Mouse (Mus musculus): Measurements from ENCODE around the gene Ifitm3. TPM values are rescaled to one million over a fixed set of nuclear protein-coding genes. Genes with fewer than 3 reads are reported as not detected.
"Not testable (repeated sequence)": the region's sequence is repeated elsewhere in the genome, so short reads cannot be mapped to it uniquely, and the experiment has no call there.

Gene Ifitm3
- polyA plus RNA-seq, 1 experiment: 814 TPM

GRCm38 (mm10) chr7:140989022-140989421 is 21.5 kb downstream of the Ifitm3 start:
- no peak overlapping the region for H3K4me3 ChIP-seq (replicated peaks; ENCODE audit: extremely low read depth, low read depth, low read length)
- WGBS: 76% methylated on average over 4 of the region's 4 CpGs
- TF ChIP-seq POLR2A (IDR thresholded peaks at IDR 0.05; ENCODE audit: borderline replicate concordance, extremely low read depth, low read depth, low read length): no peak
- TF ChIP-seq CTCF (IDR thresholded peaks at IDR 0.05; ENCODE audit: insufficient read depth, low read length): no peak
- no peak for DNase-seq
- H3K4me1 ChIP-seq (ENCODE audit: control insufficient read depth, insufficient read depth, low read length): no peaks in the 10 kb centered on the region

GRCm38 (mm10) chr7:140987182-140988138 is 23.1 kb downstream of the Ifitm3 start:
- TF ChIP-seq POLR2A (IDR thresholded peaks at IDR 0.05; ENCODE audit: borderline replicate concordance, extremely low read depth, low read depth, low read length) (no peak), CTCF (IDR thresholded peaks at IDR 0.05; ENCODE audit: insufficient read depth, low read length) (no peak)
- no peak for DNase-seq
- 77% methylated on average over 17 of the region's 17 CpGs for WGBS
- no peaks in the 10 kb centered on the region for H3K4me1 ChIP-seq (ENCODE audit: control insufficient read depth, insufficient read depth, low read length)
- no peak overlapping the region for H3K4me3 ChIP-seq (replicated peaks; ENCODE audit: extremely low read depth, low read depth, low read length)

DNA sequence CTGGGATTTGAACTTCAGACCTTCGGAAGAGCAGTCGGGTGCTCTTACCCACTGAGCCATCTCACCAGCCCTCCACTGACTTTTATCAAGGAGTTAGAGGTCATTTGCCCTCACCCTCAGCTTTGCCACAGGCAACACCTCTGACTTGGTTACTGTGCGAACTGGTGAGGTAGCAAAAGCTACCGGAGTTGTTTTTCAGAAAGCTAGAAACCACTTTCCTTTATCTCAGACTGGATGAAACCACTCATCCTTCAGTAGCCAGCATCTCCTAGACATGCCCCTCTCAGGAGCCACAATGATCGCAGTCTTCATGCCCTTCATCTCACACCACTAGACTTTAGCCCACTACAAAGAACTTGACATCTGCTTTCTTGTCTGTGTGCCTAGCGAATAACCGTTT is 27.6 kb downstream of the Ifitm3 start:
- no peak overlapping the region for H3K4me3 ChIP-seq (replicated peaks; ENCODE audit: extremely low read depth, low read depth, low read length)
- 80% methylated on average over 7 of the region's 7 CpGs for WGBS
- H3K4me1 ChIP-seq (ENCODE audit: control insufficient read depth, insufficient read depth, low read length): no peaks in the 10 kb centered on the region
- DNase-seq: no peak
- TF ChIP-seq CTCF (IDR thresholded peaks at IDR 0.05; ENCODE audit: insufficient read depth, low read length) (no peak), POLR2A (IDR thresholded peaks at IDR 0.05; ENCODE audit: borderline replicate concordance, extremely low read depth, low read depth, low read length) (no peak)

DNA sequence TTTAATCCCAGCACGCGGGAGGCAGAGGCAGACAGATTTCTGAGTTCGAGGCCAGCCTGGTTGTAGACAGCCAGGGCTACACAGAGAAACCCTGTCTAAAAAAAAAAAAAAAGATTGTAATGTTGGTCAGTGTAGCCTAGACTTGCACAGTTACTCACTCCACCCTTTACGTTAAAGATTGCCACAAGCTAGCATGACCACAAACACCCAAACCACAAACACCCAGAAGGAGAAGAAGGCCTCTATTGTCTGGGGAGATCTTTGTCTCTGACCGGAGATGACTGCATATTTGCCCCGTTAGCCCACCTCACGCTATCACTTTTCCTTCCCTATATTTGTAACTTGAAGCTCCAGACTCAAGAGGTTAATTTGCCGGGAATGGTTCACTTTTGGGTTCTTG is 28.9 kb downstream of the Ifitm3 start:
- H3K4me3 ChIP-seq (replicated peaks; ENCODE audit: extremely low read depth, low read depth, low read length): no peak overlapping the region
- TF ChIP-seq CTCF (IDR thresholded peaks at IDR 0.05; ENCODE audit: insufficient read depth, low read length) (no peak), POLR2A (IDR thresholded peaks at IDR 0.05; ENCODE audit: borderline replicate concordance, extremely low read depth, low read depth, low read length) (no peak)
- no peak for DNase-seq
- WGBS: 81% methylated on average over 8 of the region's 8 CpGs
- H3K4me1 ChIP-seq (ENCODE audit: control insufficient read depth, insufficient read depth, low read length): no peaks in the 10 kb centered on the region

- 87% methylated on average over 9 of the region's 9 CpGs for WGBS
- not testable (repeated sequence) for DNase-seq
Observed at GRCm38 (mm10) chr7:140976720-140977119, 33.9 kb downstream of the Ifitm3 start.

GRCm38 (mm10) chr7:140975465-140975864 is 35.1 kb downstream of the Ifitm3 start:
- Histone ChIP-seq H3K4me1 (ENCODE audit: control insufficient read depth, insufficient read depth, low read length) (peaks cover 9% of the 10 kb centered on the region), H3K4me3 (replicated peaks; ENCODE audit: extremely low read depth, low read depth, low read length) (no peak overlapping the region)
- WGBS: 58% methylated on average over 3 of the region's 3 CpGs
- TF ChIP-seq CTCF (IDR thresholded peaks at IDR 0.05; ENCODE audit: insufficient read depth, low read length): no peak
- TF ChIP-seq POLR2A (IDR thresholded peaks at IDR 0.05; ENCODE audit: borderline replicate concordance, extremely low read depth, low read depth, low read length): no peak
- no peak for DNase-seq

More at GRCm38 (mm10) chr7:140976720-140977119, 33.9 kb downstream of the Ifitm3 start:
- H3K4me3 ChIP-seq (replicated peaks; ENCODE audit: extremely low read depth, low read depth, low read length); H3K4me1 ChIP-seq (ENCODE audit: control insufficient read depth, insufficient read depth, low read length): not testable (repeated sequence)

- 23% methylated on average over 9 of the region's 9 CpGs for WGBS
- TF ChIP-seq CTCF (IDR thresholded peaks at IDR 0.05; ENCODE audit: insufficient read depth, low read length): no peak
- TF ChIP-seq POLR2A (IDR thresholded peaks at IDR 0.05; ENCODE audit: borderline replicate concordance, extremely low read depth, low read depth, low read length): no peak
- Histone ChIP-seq H3K4me3 (replicated peaks; ENCODE audit: extremely low read depth, low read depth, low read length) (no peak overlapping the region), H3K4me1 (ENCODE audit: control insufficient read depth, insufficient read depth, low read length) (peaks cover 9% of the 10 kb centered on the region)
- DNase-seq: no peak
Observed at GRCm38 (mm10) chr7:140974940-140975339, 35.6 kb downstream of the Ifitm3 start.

DNA sequence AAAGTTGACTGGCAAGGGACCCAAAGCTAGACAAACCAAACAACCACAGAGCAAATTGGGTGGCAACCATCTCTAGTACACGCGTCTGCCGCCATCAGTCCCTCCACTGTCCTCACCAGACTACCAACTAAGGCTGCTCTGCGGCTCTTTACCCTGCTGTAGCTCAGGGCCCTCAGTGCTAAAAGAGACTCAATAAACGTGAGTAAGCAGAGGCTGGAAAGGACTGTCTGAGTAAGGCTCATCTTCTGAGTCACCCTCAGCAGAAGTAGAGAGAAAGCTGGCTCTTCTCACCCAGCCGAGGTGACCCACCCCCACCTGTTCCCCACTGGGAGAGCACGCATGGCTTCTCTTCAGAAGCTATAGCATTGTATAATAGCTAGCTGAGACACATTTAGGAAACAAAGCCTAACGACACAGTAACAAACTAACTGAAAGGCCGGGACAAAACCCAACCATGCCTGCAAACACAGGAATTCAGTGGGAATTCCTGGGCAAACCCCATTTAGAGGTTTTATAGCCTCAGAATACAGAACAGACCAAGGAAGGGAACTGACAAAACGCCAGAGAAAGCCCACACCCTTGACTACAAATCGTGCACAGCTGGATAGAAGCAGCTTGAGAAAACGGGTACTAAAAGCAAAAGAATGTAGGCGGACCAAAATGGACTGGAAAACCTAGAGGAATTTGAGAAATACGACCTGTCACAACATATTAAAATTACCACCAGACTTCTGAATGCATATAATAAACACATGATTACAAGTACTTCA is 37.0 kb downstream of the Ifitm3 start:
- DNase-seq: no peak
- no peak overlapping the region for H3K4me3 ChIP-seq (replicated peaks; ENCODE audit: extremely low read depth, low read depth, low read length)
- 60% methylated on average over 14 of the region's 14 CpGs for WGBS
- TF ChIP-seq POLR2A (IDR thresholded peaks at IDR 0.05; ENCODE audit: borderline replicate concordance, extremely low read depth, low read depth, low read length) (no peak), CTCF (IDR thresholded peaks at IDR 0.05; ENCODE audit: insufficient read depth, low read length) (no peak)
- H3K4me1 ChIP-seq (ENCODE audit: control insufficient read depth, insufficient read depth, low read length): peaks cover 9% of the 10 kb centered on the region

- Histone ChIP-seq H3K4me1 (ENCODE audit: control insufficient read depth, insufficient read depth, low read length) (peaks cover 9% of the 10 kb centered on the region), H3K4me3 (replicated peaks; ENCODE audit: extremely low read depth, low read depth, low read length) (no peak overlapping the region)
- DNase-seq: no peak
- 53% methylated on average over 8 of the region's 8 CpGs for WGBS
- no peak for TF ChIP-seq CTCF (IDR thresholded peaks at IDR 0.05; ENCODE audit: insufficient read depth, low read length)
- no peak for TF ChIP-seq POLR2A (IDR thresholded peaks at IDR 0.05; ENCODE audit: borderline replicate concordance, extremely low read depth, low read depth, low read length)
Observed at GRCm38 (mm10) chr7:140971479-140972171, 38.9 kb downstream of the Ifitm3 start.

Measured in lung, adult 2 months (tissue).